Mouse (Mus musculus): ENCODE data around the gene Rest.
A peak's percentile ranks its signal among the peaks of the same experiment; 100 is the strongest.

Gene Rest

DNA sequence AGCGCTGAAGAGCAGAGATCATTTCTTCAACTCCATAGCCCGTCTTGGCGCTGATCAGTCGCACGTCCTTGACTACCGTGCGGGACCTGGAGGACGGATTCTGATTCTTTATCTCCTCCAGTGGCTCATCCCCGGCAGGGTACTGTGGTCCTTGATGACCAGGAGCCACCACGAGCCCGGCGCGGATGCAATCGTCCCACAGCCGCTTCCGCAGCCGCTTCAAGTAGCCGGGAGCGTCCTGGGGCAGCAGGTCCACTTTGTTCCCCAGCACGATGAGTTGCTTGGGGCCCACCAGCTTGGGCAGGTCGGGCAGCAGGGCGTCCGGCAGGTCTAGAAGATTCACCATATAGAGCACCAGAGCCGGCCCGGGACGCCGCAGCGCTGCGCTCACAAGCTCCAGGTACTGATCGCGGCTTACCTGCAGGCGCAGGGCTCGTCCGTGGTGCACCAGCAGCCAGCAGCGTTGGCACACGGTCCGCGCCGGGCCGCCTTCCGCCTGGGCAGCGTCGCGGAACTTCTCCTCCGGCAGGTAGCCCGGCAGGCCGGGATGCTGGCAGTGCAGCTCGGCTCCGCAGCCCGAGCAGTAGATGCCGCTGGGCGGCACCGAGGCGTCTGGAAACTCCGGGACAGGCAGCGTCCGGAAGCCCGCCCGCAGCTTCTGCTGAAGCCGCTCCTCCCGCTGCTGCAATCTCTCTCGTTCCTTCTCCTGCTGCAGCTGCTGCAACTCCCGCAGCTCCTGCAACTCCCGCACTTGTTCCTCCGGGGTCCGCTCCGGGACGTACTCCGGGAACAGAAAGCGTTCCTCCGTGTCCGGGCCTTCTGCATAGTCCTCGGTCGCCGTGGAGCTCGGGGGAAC, 44.0 kb downstream of the Rest start:
- peak in 1 of 2 experiments; percentile 17 for DNase-seq (ENCODE audit: low spot score in 2 of 2)

DNA sequence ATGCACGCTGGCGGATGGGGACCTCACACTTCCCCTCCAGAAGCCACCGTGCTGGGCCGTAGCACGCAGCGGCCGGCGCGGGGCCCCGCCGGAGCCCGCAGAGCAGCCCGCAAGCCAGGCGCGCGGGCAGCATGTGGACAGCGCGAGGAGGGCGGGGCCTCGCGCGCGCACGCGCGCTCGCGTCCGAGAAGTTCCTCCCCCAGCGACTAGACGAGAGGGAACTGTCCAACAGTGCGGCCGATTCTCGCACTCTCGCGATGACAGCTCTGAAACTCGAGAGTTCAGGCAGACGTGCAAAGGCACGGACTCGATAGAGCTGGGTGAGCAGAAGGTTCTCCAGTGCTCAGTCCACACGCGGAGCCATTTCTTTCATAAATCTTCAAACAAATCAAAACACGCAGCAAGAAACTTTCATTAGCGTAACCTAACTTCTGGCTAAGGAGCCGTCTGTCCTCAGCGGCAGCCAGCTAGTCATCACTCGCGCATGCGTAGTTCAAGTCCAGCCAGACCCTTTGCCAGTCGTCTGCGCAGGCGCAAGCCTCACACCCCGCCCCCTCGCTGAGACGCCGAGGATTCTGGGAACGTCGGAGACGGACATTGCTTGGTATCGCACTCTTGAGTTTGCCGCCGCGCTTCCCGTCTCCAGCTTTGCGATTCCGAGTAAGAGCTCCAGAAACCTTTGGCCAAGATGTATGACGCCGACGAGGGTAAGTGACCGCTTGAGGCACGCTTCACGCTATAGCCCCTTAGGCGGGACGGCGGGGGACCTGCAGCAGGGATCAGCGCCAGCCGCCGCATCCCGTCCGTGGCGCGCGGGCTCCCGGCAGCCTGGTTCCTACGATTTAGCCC, 44.9 kb downstream of the Rest start, which contains the start of the genes Noa1 and Polr2b:
Gene Noa1 (minus strand): TSS at position 161 of the 849 bp plus-strand sequence.
Gene Polr2b (plus strand): TSS at position 224 of the 849 bp plus-strand sequence.
- DNase-seq (ENCODE audit: low spot score in 2 of 2): peak; percentile 97 to 99

DNA sequence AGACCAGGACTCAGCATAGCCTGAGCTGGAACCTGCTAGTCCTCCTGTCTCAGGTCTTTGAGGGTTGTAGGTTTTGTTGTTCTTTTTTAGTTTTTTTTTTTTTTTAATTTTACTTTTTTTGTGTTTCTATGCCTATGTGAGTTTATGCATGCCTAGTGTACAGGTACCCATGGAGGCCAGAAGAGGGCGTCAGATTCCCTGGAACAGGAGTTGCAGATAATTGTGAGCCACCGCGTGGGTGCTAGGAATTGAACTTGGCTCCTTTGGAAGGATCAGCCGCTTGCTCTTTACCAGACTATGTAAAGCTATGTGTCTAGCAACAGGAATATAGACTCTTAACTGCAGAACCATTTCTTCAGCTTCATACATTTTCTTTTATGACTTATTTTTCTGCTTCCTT, 48.9 kb downstream of the Rest start:
- no peak for DNase-seq (ENCODE audit: low spot score in 2 of 2)

DNA sequence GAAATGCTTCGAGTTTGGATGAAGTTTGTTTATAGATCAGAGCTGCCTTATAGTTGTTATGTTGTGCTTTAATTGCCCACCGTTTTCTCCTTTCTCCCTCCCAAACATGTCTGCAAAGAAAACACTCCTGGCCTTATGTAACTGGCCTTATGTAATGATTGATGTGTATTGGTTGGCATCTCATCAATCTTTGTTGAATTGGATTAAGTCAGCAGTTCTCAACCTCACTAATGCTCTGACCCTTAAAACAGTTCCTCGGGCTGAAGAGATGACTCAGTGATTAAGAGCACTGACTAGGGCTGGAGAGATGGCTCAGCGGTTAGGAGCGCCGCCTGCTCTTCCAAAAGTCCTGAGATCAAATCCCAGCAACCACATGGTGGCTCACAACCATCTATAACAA, 49.7 kb downstream of the Rest start:
- no peak for DNase-seq (ENCODE audit: low spot score in 2 of 2)

DNA sequence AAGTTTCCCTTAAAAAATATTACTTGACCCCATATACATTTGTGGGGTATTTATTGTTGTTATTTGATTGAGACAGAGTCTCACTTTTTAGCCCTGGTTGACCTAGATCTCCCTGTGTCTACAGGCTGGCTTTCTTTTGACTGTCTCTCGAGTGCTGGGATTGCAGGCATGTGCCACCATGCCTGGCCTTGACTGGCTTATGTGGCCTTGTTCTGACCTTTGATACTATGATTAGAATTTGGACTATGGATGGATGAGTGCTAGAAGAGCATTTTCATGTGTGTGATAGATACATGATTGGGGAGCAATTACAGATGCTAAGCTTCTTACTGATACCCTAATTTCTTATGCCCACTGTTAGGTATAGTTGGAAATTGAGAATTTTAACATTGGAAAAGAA, 59.6 kb downstream of the Rest start:
- no peak for DNase-seq (ENCODE audit: low spot score in 2 of 2)

DNA sequence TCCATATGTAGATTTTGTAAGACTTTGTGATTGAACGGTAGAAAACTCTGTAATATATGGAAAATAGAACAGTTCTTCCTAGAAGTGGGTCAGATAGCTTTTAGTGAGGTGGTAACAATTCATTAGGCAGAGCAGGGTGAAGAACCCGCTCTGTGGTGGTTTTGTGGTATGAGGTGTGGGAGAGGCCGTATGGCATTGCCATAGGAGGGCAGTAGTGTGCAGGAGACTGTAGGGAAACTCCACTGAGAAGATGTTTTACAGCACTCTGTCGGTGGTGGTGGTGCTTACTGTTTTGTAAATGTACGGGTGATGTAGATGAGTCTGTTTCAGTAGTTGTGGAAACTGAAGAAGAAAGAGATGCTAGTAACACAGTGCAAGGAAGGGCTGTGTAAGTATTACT, 64.9 kb downstream of the Rest start:
- DNase-seq (ENCODE audit: low spot score in 2 of 2): no peak
